Mouse (Mus musculus) heart, adult 2 months (tissue): ENCODE results near the gene A730071L15Rik.

ENCODE experiments used
- CTCF ChIP-seq: fragments of 200-600 bp; IDR thresholded peaks from 2 replicates; pipeline ENCODE4 v1.8.1; 2022; ENCODE audit warnings: antibody characterized with exemption, mild to moderate bottlenecking, moderate library complexity
- EP300 ChIP-seq: fragments of 200-500 bp; IDR thresholded peaks from 2 replicates; pipeline ENCODE4 v1.6.1; 2011; ENCODE audit warnings: low read depth, low read length, control low read depth; ENCODE audit not compliant: insufficient read depth
- POLR2A ChIP-seq: fragments of 200-500 bp; IDR thresholded peaks from 2 replicates; pipeline ENCODE4 v1.6.1; 2011; ENCODE audit warnings: mild to moderate bottlenecking, low read depth, low read length, control low read depth; ENCODE audit not compliant: insufficient read depth

DNA sequence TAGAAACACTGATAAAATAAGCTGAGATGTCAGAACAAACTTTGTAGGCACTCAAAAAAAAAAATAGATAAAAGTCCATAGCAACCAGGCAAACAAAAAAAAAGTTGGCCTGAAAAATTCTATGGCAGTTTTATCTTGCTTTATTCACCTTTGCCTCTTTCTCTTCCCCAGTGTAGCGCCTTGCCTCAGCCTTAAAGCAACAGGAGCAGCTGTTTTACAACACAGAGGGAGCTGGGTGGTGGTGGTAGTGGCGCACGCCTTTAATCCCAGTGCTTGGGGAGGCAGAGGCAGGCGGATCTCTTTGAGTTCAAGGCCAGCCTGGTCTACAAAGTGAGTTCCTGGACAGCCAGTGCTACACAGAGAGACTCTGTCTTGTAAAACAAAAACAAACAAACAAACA, 33.2 kb downstream of the A730071L15Rik start:
- TF ChIP-seq CTCF = no peak
- no peak for TF ChIP-seq POLR2A
- TF ChIP-seq EP300 = no peak
